Mouse (Mus musculus): Measurements from ENCODE around the gene Tex14. TPM values are rescaled to one million over a fixed set of nuclear protein-coding genes. Genes with fewer than 3 reads are reported as not detected.
"Not testable (repeated sequence)": the region's sequence is repeated elsewhere in the genome, so short reads cannot be mapped to it uniquely, and the experiment has no call there.

Gene Tex14
- polyA plus RNA-seq, 1 experiment from 2014 or later: 0.60 TPM

GRCm38 (mm10) chr11:87428051-87428673, 23.3 kb downstream of the Tex14 start:
- 67% methylated on average over 2 of the region's 2 CpGs for WGBS
- H3K9me3 ChIP-seq: no peaks in the 10 kb centered on the region
- no peaks in the 10 kb centered on the region for H3K27me3 ChIP-seq
- no peak overlapping the region for H3K4me3 ChIP-seq
- no peak overlapping the region for H3K9ac ChIP-seq (replicated peaks)
- H3K27ac ChIP-seq (replicated peaks): no peak overlapping the region
- H3K36me3 ChIP-seq: no peaks in the 10 kb centered on the region
- peaks cover 5% of the 10 kb centered on the region; the same call in 1 of the 2 replicates for H3K4me1 ChIP-seq
- no peak for ATAC-seq (ENCODE audit: low FRiP score, low read depth)
- no peak overlapping the region for H3K4me2 ChIP-seq (replicated peaks)

- ATAC-seq (ENCODE audit: low FRiP score, low read depth): no peak
- Histone ChIP-seq H3K27me3 (no peaks in the 10 kb centered on the region), H3K4me3 (no peak overlapping the region), H3K4me1 (peaks cover 5% of the 10 kb centered on the region; the same call in 1 of the 2 replicates), H3K4me2 (replicated peaks) (no peak overlapping the region), H3K27ac (replicated peaks) (no peak overlapping the region), H3K9ac (replicated peaks) (no peak overlapping the region), H3K36me3 (no peaks in the 10 kb centered on the region), H3K9me3 (no peaks in the 10 kb centered on the region)
- 86% methylated on average over 4 of the region's 4 CpGs for WGBS
Measured at GRCm38 (mm10) chr11:87429363-87429762, 24.5 kb downstream of the Tex14 start.

GRCm38 (mm10) chr11:87430374-87430773, 25.5 kb downstream of the Tex14 start:
- ATAC-seq (ENCODE audit: low FRiP score, low read depth): no peak
- H3K27ac ChIP-seq (replicated peaks): no peak overlapping the region
- no peaks in the 10 kb centered on the region for H3K36me3 ChIP-seq
- no peak overlapping the region for H3K4me3 ChIP-seq
- WGBS: 84% methylated on average over 2 of the region's 2 CpGs
- no peaks in the 10 kb centered on the region for H3K27me3 ChIP-seq
- H3K9ac ChIP-seq (replicated peaks): no peak overlapping the region
- peaks cover 5% of the 10 kb centered on the region; the same call in 1 of the 2 replicates for H3K4me1 ChIP-seq
- no peak overlapping the region for H3K4me2 ChIP-seq (replicated peaks)
- H3K9me3 ChIP-seq: no peaks in the 10 kb centered on the region

- not testable (repeated sequence) for H3K27ac ChIP-seq (replicated peaks); H3K36me3 ChIP-seq; H3K9me3 ChIP-seq; H3K27me3 ChIP-seq; H3K4me3 ChIP-seq; H3K4me2 ChIP-seq (replicated peaks); H3K9ac ChIP-seq (replicated peaks); H3K4me1 ChIP-seq; ATAC-seq (ENCODE audit: low FRiP score, low read depth)
- WGBS: 91% methylated on average over 8 of the region's 8 CpGs
Measured at GRCm38 (mm10) chr11:87431813-87432212, 26.9 kb downstream of the Tex14 start.

- Histone ChIP-seq H3K4me2 (replicated peaks) (no peak overlapping the region), H3K9me3 (no peaks in the 10 kb centered on the region), H3K4me3 (no peak overlapping the region), H3K9ac (replicated peaks) (no peak overlapping the region), H3K36me3 (no peaks in the 10 kb centered on the region), H3K4me1 (peaks cover 5% of the 10 kb centered on the region; the same call in 1 of the 2 replicates), H3K27me3 (no peaks in the 10 kb centered on the region), H3K27ac (replicated peaks) (no peak overlapping the region)
- WGBS: 76% methylated on average over 1 of the region's 1 CpGs
- ATAC-seq (ENCODE audit: low FRiP score, low read depth): no peak
Measured at GRCm38 (mm10) chr11:87432447-87432846, 27.6 kb downstream of the Tex14 start.

GRCm38 (mm10) chr11:87432933-87433669, 28.2 kb downstream of the Tex14 start:
- ATAC-seq (ENCODE audit: low FRiP score, low read depth): no peak
- 49% methylated on average over 6 of the region's 6 CpGs for WGBS
- Histone ChIP-seq H3K36me3 (no peaks in the 10 kb centered on the region), H3K4me3 (no peak overlapping the region), H3K27ac (replicated peaks) (no peak overlapping the region), H3K4me1 (no peaks in the 10 kb centered on the region), H3K4me2 (replicated peaks) (no peak overlapping the region), H3K9ac (replicated peaks) (no peak overlapping the region; the same call in 1 of the 2 replicates), H3K9me3 (no peaks in the 10 kb centered on the region), H3K27me3 (no peaks in the 10 kb centered on the region)

- H3K9me3 ChIP-seq; H3K4me1 ChIP-seq; H3K4me2 ChIP-seq (replicated peaks); H3K36me3 ChIP-seq; ATAC-seq (ENCODE audit: low FRiP score, low read depth); H3K4me3 ChIP-seq; H3K27ac ChIP-seq (replicated peaks); H3K9ac ChIP-seq (replicated peaks); H3K27me3 ChIP-seq: not testable (repeated sequence)
- 90% methylated on average over 2 of the region's 2 CpGs for WGBS
Measured at GRCm38 (mm10) chr11:87435107-87435506, 30.2 kb downstream of the Tex14 start.

GRCm38 (mm10) chr11:87436326-87437232, 31.7 kb downstream of the Tex14 start:
- Histone ChIP-seq H3K27me3 (peaks cover 13% of the 10 kb centered on the region; the same call in 1 of the 2 replicates), H3K36me3 (no peaks in the 10 kb centered on the region), H3K27ac (replicated peaks) (no peak overlapping the region), H3K9ac (replicated peaks) (no peak overlapping the region), H3K4me3 (no peak overlapping the region), H3K4me1 (no peaks in the 10 kb centered on the region), H3K4me2 (replicated peaks) (no peak overlapping the region), H3K9me3 (no peaks in the 10 kb centered on the region)
- ATAC-seq (ENCODE audit: low FRiP score, low read depth): no peak
- 72% methylated on average over 5 of the region's 5 CpGs for WGBS

GRCm38 (mm10) chr11:87439796-87440420, 35.0 kb downstream of the Tex14 start:
- no peak overlapping the region for H3K4me2 ChIP-seq (replicated peaks)
- H3K9ac ChIP-seq (replicated peaks): no peak overlapping the region
- no peak overlapping the region for H3K27ac ChIP-seq (replicated peaks)
- no peaks in the 10 kb centered on the region for H3K9me3 ChIP-seq
- WGBS: 91% methylated on average over 10 of the region's 10 CpGs
- H3K4me3 ChIP-seq: no peak overlapping the region
- no peaks in the 10 kb centered on the region for H3K36me3 ChIP-seq
- ATAC-seq (ENCODE audit: low FRiP score, low read depth): no peak
- H3K27me3 ChIP-seq: peaks cover 19% of the 10 kb centered on the region; the same call in 1 of the 2 replicates
- H3K4me1 ChIP-seq: peaks cover 4% of the 10 kb centered on the region

- peak; percentile 99 for ATAC-seq (ENCODE audit: low FRiP score, low read depth)
- under 1% methylated on average over 34 of the region's 62 CpGs for WGBS
Measured at GRCm38 (mm10) chr11:87442643-87443372, 37.9 kb downstream of the Tex14 start.

GRCm38 (mm10) chr11:87443373-87443883, 38.6 kb downstream of the Tex14 start:
- Histone ChIP-seq H3K27me3 (peaks cover 19% of the 10 kb centered on the region; the same call in 1 of the 2 replicates), H3K9me3 (no peaks in the 10 kb centered on the region), H3K9ac (replicated peaks) (no peak overlapping the region), H3K27ac (replicated peaks) (peak overlapping the region; percentile 82), H3K36me3 (no peaks in the 10 kb centered on the region), H3K4me1 (peaks cover 7% of the 10 kb centered on the region), H3K4me3 (no peak overlapping the region), H3K4me2 (replicated peaks) (no peak overlapping the region)
- WGBS: 0% methylated on average over 4 of the region's 5 CpGs
- no peak for ATAC-seq (ENCODE audit: low FRiP score, low read depth)

More at GRCm38 (mm10) chr11:87442643-87443372, 37.9 kb downstream of the Tex14 start:
- not testable (repeated sequence) for H3K9me3 ChIP-seq; H3K9ac ChIP-seq (replicated peaks); H3K4me1 ChIP-seq; H3K36me3 ChIP-seq
- Histone ChIP-seq H3K27ac (replicated peaks) (0 out of 2 replicates have a peak overlapping the region, but pooled peaks have one; percentile 7), H3K4me2 (replicated peaks) (peak overlapping the region; percentile 54), H3K27me3 (peaks cover 19% of the 10 kb centered on the region; the same call in 1 of the 2 replicates), H3K4me3 (peak overlapping the region; percentile 28)
